Mouse (Mus musculus): ENCODE data around the gene Fancc. TPM values are rescaled to one million over a fixed set of nuclear protein-coding genes. Genes with fewer than 3 reads are reported as not detected.

The Fancc gene
- polyA plus RNA-seq, 1 experiment from 2014 or later = 9.3 TPM

- H3K27ac ChIP-seq (replicated peaks) = 0 out of 2 replicates have a peak overlapping the region, but pooled peaks have one; percentile 13
- peaks cover 18% of the 10 kb centered on the region for H3K4me1 ChIP-seq (replicated peaks; ENCODE audit: control insufficient read depth, insufficient read depth)
- H3K4me3 ChIP-seq (ENCODE audit: low read depth, low read length) = no peak overlapping the region
- TF ChIP-seq EP300 (optimal IDR thresholded peaks at IDR 0.05) (no peak), CTCF (IDR thresholded peaks at IDR 0.05; ENCODE audit: low read depth) (no peak)
- H3K9me3 ChIP-seq (ENCODE audit: control insufficient read depth, low read length) = no peaks in the 10 kb centered on the region
- H3K9ac ChIP-seq (ENCODE audit: low read length) = no peak overlapping the region
- ATAC-seq (ENCODE audit: low FRiP score, low TSS enrichment) (no peak; the same call in 1 of the 2 replicates), DNase-seq (ENCODE audit: low spot score) (no peak)
- H3K36me3 ChIP-seq (ENCODE audit: control insufficient read depth, insufficient read depth, low read length) = peaks cover 2% of the 10 kb centered on the region; the same call in 1 of the 2 replicates
- 60% methylated on average over 6 of the region's 6 CpGs for WGBS
- no peak overlapping the region for H3K4me2 ChIP-seq (replicated peaks; ENCODE audit: low read depth)
- H3K27me3 ChIP-seq (ENCODE audit: control insufficient read depth, insufficient read depth, low read length) = no peaks in the 10 kb centered on the region
Observed at GRCm38 (mm10) chr13:63258167-63258582, 238.9 kb downstream of the Fancc start.

DNA sequence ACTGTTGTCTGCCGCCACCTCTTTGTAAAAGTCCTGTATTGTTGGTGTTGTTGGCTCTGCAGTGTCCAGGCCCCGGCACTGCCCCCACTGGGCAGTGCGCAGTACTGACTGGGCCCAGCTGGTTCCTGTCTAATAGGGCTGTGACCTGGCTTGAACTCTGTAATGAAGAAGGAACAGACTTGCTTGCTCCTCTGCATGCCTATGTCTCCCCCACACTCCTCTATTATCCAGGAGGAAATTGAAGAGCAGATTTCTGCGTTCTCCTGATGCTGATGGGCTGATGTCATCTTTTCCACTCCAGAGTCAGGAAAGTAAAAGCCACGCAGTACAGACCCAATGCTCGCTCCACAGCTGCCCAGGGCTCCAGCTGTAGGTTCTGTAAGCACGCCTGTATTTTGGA is 240.3 kb downstream of the Fancc start:
- Histone ChIP-seq H3K27me3 (ENCODE audit: control insufficient read depth, insufficient read depth, low read length) (no peaks in the 10 kb centered on the region), H3K9ac (ENCODE audit: low read length) (no peak overlapping the region), H3K27ac (replicated peaks) (peak overlapping the region; percentile 58), H3K36me3 (ENCODE audit: control insufficient read depth, insufficient read depth, low read length) (peaks cover 2% of the 10 kb centered on the region; the same call in 1 of the 2 replicates), H3K4me1 (replicated peaks; ENCODE audit: control insufficient read depth, insufficient read depth) (peaks cover 25% of the 10 kb centered on the region), H3K4me3 (ENCODE audit: low read depth, low read length) (no peak overlapping the region), H3K4me2 (replicated peaks; ENCODE audit: low read depth) (no peak overlapping the region), H3K9me3 (ENCODE audit: control insufficient read depth, low read length) (no peaks in the 10 kb centered on the region)
- ATAC-seq (ENCODE audit: low FRiP score, low TSS enrichment) = peak; percentile 85
- TF ChIP-seq EP300 (optimal IDR thresholded peaks at IDR 0.05) (no peak), CTCF (IDR thresholded peaks at IDR 0.05; ENCODE audit: low read depth) (peak; percentile 64)
- DNase-seq (ENCODE audit: low spot score) = peak; percentile 66
- 37% methylated on average over 7 of the region's 7 CpGs for WGBS

GRCm38 (mm10) chr13:63256146-63256545 is 240.9 kb downstream of the Fancc start:
- peaks cover 2% of the 10 kb centered on the region; the same call in 1 of the 2 replicates for H3K36me3 ChIP-seq (ENCODE audit: control insufficient read depth, insufficient read depth, low read length)
- H3K27me3 ChIP-seq (ENCODE audit: control insufficient read depth, insufficient read depth, low read length) = no peaks in the 10 kb centered on the region
- peaks cover 25% of the 10 kb centered on the region for H3K4me1 ChIP-seq (replicated peaks; ENCODE audit: control insufficient read depth, insufficient read depth)
- no peak for TF ChIP-seq CTCF (IDR thresholded peaks at IDR 0.05; ENCODE audit: low read depth)
- TF ChIP-seq EP300 (optimal IDR thresholded peaks at IDR 0.05) = no peak
- no peak for DNase-seq (ENCODE audit: low spot score)
- no peak overlapping the region for H3K4me3 ChIP-seq (ENCODE audit: low read depth, low read length)
- 34% methylated on average over 6 of the region's 6 CpGs for WGBS
- peak overlapping the region; percentile 78 for H3K27ac ChIP-seq (replicated peaks)
- H3K9ac ChIP-seq (ENCODE audit: low read length) = no peak overlapping the region
- H3K9me3 ChIP-seq (ENCODE audit: control insufficient read depth, low read length) = no peaks in the 10 kb centered on the region
- peak; percentile 18; the same call in 1 of the 2 replicates for ATAC-seq (ENCODE audit: low FRiP score, low TSS enrichment)
- no peak overlapping the region for H3K4me2 ChIP-seq (replicated peaks; ENCODE audit: low read depth)

DNA sequence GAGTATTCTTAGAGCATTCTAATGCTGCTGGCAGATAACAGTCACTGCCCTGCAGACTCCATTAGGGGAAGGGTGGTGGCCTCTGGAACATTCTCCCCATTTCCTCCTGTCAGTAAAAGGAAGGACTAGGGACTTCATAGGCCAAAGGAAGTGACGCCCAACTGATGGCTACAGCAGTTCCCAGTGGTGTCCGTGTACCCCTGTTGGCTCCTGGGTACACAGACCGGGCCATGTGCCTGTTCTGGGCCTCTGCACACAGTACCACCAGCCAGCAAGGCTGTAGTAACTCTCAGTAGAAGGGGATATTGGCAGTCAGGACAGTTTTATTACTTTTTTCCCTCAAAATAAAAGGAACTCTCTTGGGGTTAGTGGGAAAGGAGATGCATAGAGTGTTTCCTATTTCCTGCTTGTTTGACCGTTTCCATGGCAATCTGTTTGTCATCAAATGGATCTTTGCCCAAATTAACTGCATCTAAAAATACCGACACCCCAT is 241.5 kb downstream of the Fancc start:
- Histone ChIP-seq H3K4me2 (replicated peaks; ENCODE audit: low read depth) (no peak overlapping the region), H3K27me3 (ENCODE audit: control insufficient read depth, insufficient read depth, low read length) (no peaks in the 10 kb centered on the region), H3K4me1 (replicated peaks; ENCODE audit: control insufficient read depth, insufficient read depth) (peaks cover 25% of the 10 kb centered on the region), H3K9ac (ENCODE audit: low read length) (no peak overlapping the region), H3K9me3 (ENCODE audit: control insufficient read depth, low read length) (no peaks in the 10 kb centered on the region), H3K4me3 (ENCODE audit: low read depth, low read length) (no peak overlapping the region), H3K27ac (replicated peaks) (peak overlapping the region; percentile 78; the same call in 1 of the 2 replicates), H3K36me3 (ENCODE audit: control insufficient read depth, insufficient read depth, low read length) (peaks cover 2% of the 10 kb centered on the region; the same call in 1 of the 2 replicates)
- ATAC-seq (ENCODE audit: low FRiP score, low TSS enrichment) (peak; percentile 27; the same call in 1 of the 2 replicates), DNase-seq (ENCODE audit: low spot score) (no peak)
- 61% methylated on average over 5 of the region's 5 CpGs for WGBS
- TF ChIP-seq EP300 (optimal IDR thresholded peaks at IDR 0.05) (no peak), CTCF (IDR thresholded peaks at IDR 0.05; ENCODE audit: low read depth) (no peak)

- DNase-seq (ENCODE audit: low spot score) = no peak
- Histone ChIP-seq H3K4me1 (replicated peaks; ENCODE audit: control insufficient read depth, insufficient read depth) (peaks cover 28% of the 10 kb centered on the region), H3K36me3 (ENCODE audit: control insufficient read depth, insufficient read depth, low read length) (peaks cover 2% of the 10 kb centered on the region; the same call in 1 of the 2 replicates), H3K27me3 (ENCODE audit: control insufficient read depth, insufficient read depth, low read length) (no peaks in the 10 kb centered on the region), H3K4me3 (ENCODE audit: low read depth, low read length) (no peak overlapping the region), H3K9me3 (ENCODE audit: control insufficient read depth, low read length) (no peaks in the 10 kb centered on the region), H3K4me2 (replicated peaks; ENCODE audit: low read depth) (no peak overlapping the region), H3K27ac (replicated peaks) (peak overlapping the region; percentile 24), H3K9ac (ENCODE audit: low read length) (no peak overlapping the region)
- WGBS = 72% methylated on average over 7 of the region's 7 CpGs
- TF ChIP-seq EP300 (optimal IDR thresholded peaks at IDR 0.05) (no peak), CTCF (IDR thresholded peaks at IDR 0.05; ENCODE audit: low read depth) (no peak)
- no peak for ATAC-seq (ENCODE audit: low FRiP score, low TSS enrichment)
Observed at GRCm38 (mm10) chr13:63253886-63254636, 243.0 kb downstream of the Fancc start.

DNA sequence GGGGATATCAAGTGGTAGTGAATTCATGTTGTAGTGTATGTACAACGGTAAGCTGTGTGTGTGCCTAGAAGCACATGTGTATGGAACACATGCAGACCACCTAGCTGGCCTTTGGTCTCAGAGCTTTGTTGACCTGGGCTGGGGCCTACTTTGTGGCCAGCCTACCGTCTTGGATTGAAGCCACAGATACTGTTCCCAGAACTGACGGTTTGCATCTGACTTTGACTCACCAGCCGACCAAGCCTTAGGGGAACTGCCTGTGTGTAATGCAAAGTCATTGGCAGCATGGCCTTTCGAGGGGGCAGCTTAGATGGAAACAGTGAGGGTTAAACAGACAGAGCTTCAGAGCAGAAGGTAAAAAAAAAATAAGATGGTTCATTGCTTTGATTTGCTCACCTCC is 243.9 kb downstream of the Fancc start:
- no peaks in the 10 kb centered on the region for H3K9me3 ChIP-seq (ENCODE audit: control insufficient read depth, low read length)
- H3K4me3 ChIP-seq (ENCODE audit: low read depth, low read length) = no peak overlapping the region
- H3K4me2 ChIP-seq (replicated peaks; ENCODE audit: low read depth) = no peak overlapping the region
- ATAC-seq (ENCODE audit: low FRiP score, low TSS enrichment) (no peak), DNase-seq (ENCODE audit: low spot score) (no peak)
- 32% methylated on average over 5 of the region's 5 CpGs for WGBS
- peaks cover 27% of the 10 kb centered on the region for H3K4me1 ChIP-seq (replicated peaks; ENCODE audit: control insufficient read depth, insufficient read depth)
- H3K27ac ChIP-seq (replicated peaks) = peak overlapping the region; percentile 45
- peaks cover 2% of the 10 kb centered on the region; the same call in 1 of the 2 replicates for H3K36me3 ChIP-seq (ENCODE audit: control insufficient read depth, insufficient read depth, low read length)
- no peak overlapping the region for H3K9ac ChIP-seq (ENCODE audit: low read length)
- TF ChIP-seq CTCF (IDR thresholded peaks at IDR 0.05; ENCODE audit: low read depth) = no peak
- TF ChIP-seq EP300 (optimal IDR thresholded peaks at IDR 0.05) = no peak
- no peaks in the 10 kb centered on the region for H3K27me3 ChIP-seq (ENCODE audit: control insufficient read depth, insufficient read depth, low read length)

Measured in stomach, postnatal 0 days (tissue).